Mouse (Mus musculus) heart, adult 2 months (tissue): ENCODE results near the gene Parp4.

Source experiments
- CTCF ChIP-seq: fragments of 200-600 bp; IDR thresholded peaks from 2 replicates; pipeline ENCODE4 v1.8.1; 2022; ENCODE audit warnings: antibody characterized with exemption, mild to moderate bottlenecking, moderate library complexity
- EP300 ChIP-seq: fragments of 200-500 bp; IDR thresholded peaks from 2 replicates; pipeline ENCODE4 v1.6.1; 2011; ENCODE audit warnings: low read depth, low read length, control low read depth; ENCODE audit not compliant: insufficient read depth
- POLR2A ChIP-seq: fragments of 200-500 bp; IDR thresholded peaks from 2 replicates; pipeline ENCODE4 v1.6.1; 2011; ENCODE audit warnings: mild to moderate bottlenecking, low read depth, low read length, control low read depth; ENCODE audit not compliant: insufficient read depth

GRCm38 (mm10) chr14:56689116-56689515 is 113.7 kb downstream of the Parp4 start:
- no peak for TF ChIP-seq CTCF
- TF ChIP-seq POLR2A = no peak
- TF ChIP-seq EP300 = no peak
